Mouse (Mus musculus) embryonic fibroblast, embryonic 13.5 days (primary cell): ENCODE measurements around the gene Dnm2.

Experiments
- CTCF ChIP-seq: IDR thresholded peaks from 2 replicates; pipeline ENCODE4 v1.5.1; 2011; ENCODE audit warnings: mild to moderate bottlenecking, control low read depth, low read length, moderate library complexity, borderline replicate concordance; ENCODE audit not compliant: insufficient read depth
- POLR2A ChIP-seq: IDR thresholded peaks from 2 replicates; pipeline ENCODE4 v1.6.1; 2011; ENCODE audit warnings: low read depth, mild to moderate bottlenecking, control low read depth, low read length, moderate library complexity

DNA sequence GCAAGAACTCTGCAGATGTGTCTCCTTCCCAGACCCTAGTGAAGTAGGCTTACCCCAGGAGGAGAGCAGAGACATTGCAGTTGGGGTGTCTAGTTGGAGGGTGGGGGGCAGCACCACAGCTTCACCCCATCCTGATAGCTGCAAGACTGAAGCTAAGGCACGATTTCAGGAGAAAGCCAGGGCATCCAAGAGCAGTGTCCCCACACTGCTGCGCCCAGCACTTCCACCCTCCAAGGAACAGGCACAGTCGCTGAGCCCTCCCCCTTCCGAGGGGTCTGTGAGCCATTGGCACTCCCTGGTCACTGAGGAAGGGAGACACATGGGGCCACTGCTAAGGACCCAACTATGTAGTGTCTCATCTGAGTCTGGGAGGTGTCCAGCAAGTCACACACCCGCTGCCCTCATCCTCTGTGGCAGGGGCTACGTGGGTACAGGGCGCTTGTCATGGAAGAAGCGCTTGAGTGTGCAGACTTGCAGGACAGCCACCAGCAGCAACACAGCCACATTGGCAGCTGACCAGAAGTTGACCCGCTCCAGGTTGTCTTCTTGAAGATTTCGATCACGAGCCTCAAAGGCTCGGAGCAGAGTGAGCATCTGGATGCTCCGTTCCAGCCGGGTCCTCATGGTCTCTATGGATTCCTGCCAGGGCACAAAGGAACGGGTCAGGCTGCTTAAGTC, 83.2 kb downstream of the Dnm2 start:
- TF ChIP-seq CTCF, result no peak
- no peak for TF ChIP-seq POLR2A
